Mouse (Mus musculus): ENCODE results near the gene Gfy. TPM values are rescaled to one million over a fixed set of nuclear protein-coding genes. Genes with fewer than 3 reads are reported as not detected.

Gene Gfy
- polyA plus RNA-seq (2016; fragmentation: Nextera tagmentation; extraction: Ambion mirVana) = not detected in 2 replicates

GRCm38 (mm10) chr7:45179469-45179868 lies at the start of gene Gfy:
TSS of gene Gfy (minus strand) at chr7:45179569.
- H3K4me1 ChIP-seq = peaks cover 44% of the 10 kb centered on the region
- H3K27me3 ChIP-seq (ENCODE audit: low read depth, poor library complexity, severe bottlenecking) = peaks cover 100% of the 10 kb centered on the region
- no peak within 1 kb of the TSS for H3K4me3 ChIP-seq
- no peaks in the 10 kb centered on the region for H3K9me3 ChIP-seq (replicated peaks)
- WGBS = 22% methylated on average over 7 of the region's 7 CpGs
- no peak within 1 kb of the TSS for H3K27ac ChIP-seq
- H3K36me3 ChIP-seq = no peaks in the 10 kb centered on the region
- no peak for DNase-seq (ENCODE audit: low spot score)

DNA sequence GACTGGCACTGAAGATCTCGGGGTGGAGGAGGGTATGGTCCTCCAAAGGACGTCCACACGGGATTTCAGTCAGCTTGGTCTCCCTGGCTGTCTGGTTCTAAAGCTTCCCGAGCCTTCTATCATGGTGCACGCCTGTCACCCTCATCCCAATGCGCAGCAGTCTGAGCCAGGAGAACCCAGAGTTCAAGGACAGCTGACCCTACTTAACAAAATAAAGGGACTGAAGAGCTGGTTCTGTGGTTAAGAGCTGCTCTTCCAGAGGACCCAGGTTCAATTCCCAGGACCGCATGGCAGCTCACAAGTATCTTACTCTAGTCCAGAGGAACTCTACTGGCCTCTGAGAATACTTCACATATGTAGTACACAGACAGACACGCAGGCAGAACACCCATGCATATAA lies 49.7 kb upstream of the Gfy start:
- no peak overlapping the region for H3K4me3 ChIP-seq
- DNase-seq (ENCODE audit: low spot score) = peak; percentile 28
- H3K36me3 ChIP-seq = peaks cover 98% of the 10 kb centered on the region
- H3K27me3 ChIP-seq (ENCODE audit: low read depth, poor library complexity, severe bottlenecking) = no peaks in the 10 kb centered on the region
- H3K27ac ChIP-seq = no peak overlapping the region
- 93% methylated on average over 8 of the region's 8 CpGs for WGBS
- H3K4me1 ChIP-seq = peaks cover 30% of the 10 kb centered on the region
- no peaks in the 10 kb centered on the region for H3K9me3 ChIP-seq (replicated peaks)

- peaks cover 98% of the 10 kb centered on the region for H3K36me3 ChIP-seq
- no peak overlapping the region for H3K4me3 ChIP-seq
- no peak overlapping the region for H3K27ac ChIP-seq
- H3K9me3 ChIP-seq (replicated peaks) = no peaks in the 10 kb centered on the region
- no peaks in the 10 kb centered on the region for H3K27me3 ChIP-seq (ENCODE audit: low read depth, poor library complexity, severe bottlenecking)
- H3K4me1 ChIP-seq = peaks cover 25% of the 10 kb centered on the region
- DNase-seq (ENCODE audit: low spot score) = peak; percentile 28
- WGBS = 96% methylated on average over 18 of the region's 18 CpGs
Measured at GRCm38 (mm10) chr7:45228548-45228947, 49.2 kb upstream of the Gfy start.

- H3K27ac ChIP-seq = no peak overlapping the region
- peaks cover 6% of the 10 kb centered on the region for H3K4me1 ChIP-seq
- WGBS = 95% methylated on average over 5 of the region's 5 CpGs
- no peak overlapping the region for H3K4me3 ChIP-seq
- DNase-seq (ENCODE audit: low spot score) = no peak
- H3K27me3 ChIP-seq (ENCODE audit: low read depth, poor library complexity, severe bottlenecking) = no peaks in the 10 kb centered on the region
- peaks cover 98% of the 10 kb centered on the region for H3K36me3 ChIP-seq
- H3K9me3 ChIP-seq (replicated peaks) = no peaks in the 10 kb centered on the region
Measured at GRCm38 (mm10) chr7:45226421-45226820, 47.1 kb upstream of the Gfy start.

DNA sequence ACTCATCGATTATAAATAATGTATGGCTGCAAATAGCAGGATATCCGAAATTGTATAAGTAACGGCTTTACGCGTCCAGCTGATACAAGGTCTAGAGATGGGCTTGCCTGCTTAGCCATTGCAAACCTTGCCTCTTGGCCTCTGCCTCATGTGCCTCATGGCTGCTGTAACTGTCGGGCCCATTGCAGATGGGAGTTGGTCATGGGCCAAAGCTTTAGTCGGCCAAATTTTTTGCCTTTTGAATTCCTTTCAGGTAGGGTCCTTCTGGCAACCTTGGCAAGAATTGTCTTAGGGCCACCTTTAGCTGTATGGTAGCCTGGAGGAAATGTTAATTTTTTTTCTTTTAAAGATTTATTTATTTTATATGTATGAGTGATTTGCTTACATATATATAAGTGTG lies 45.5 kb upstream of the Gfy start:
- H3K27ac ChIP-seq = no peak overlapping the region
- no peaks in the 10 kb centered on the region for H3K27me3 ChIP-seq (ENCODE audit: low read depth, poor library complexity, severe bottlenecking)
- H3K4me3 ChIP-seq = no peak overlapping the region; the same call in 1 of the 2 replicates
- WGBS = 94% methylated on average over 7 of the region's 7 CpGs
- peak; percentile 27 for DNase-seq (ENCODE audit: low spot score)
- H3K36me3 ChIP-seq = peaks cover 100% of the 10 kb centered on the region
- H3K4me1 ChIP-seq = peaks cover 8% of the 10 kb centered on the region
- no peaks in the 10 kb centered on the region for H3K9me3 ChIP-seq (replicated peaks)

- Histone ChIP-seq H3K36me3 (peaks cover 97% of the 10 kb centered on the region), H3K27me3 (ENCODE audit: low read depth, poor library complexity, severe bottlenecking) (no peaks in the 10 kb centered on the region), H3K9me3 (replicated peaks) (no peaks in the 10 kb centered on the region), H3K4me1 (peaks cover 37% of the 10 kb centered on the region), H3K27ac (no peak overlapping the region), H3K4me3 (no peak overlapping the region)
- 92% methylated on average over 2 of the region's 2 CpGs for WGBS
- DNase-seq (ENCODE audit: low spot score) = no peak
Measured at GRCm38 (mm10) chr7:45221680-45222079, 42.3 kb upstream of the Gfy start.

GRCm38 (mm10) chr7:45216442-45217183 lies 37.2 kb upstream of the Gfy start:
- Histone ChIP-seq H3K4me1 (peaks cover 55% of the 10 kb centered on the region), H3K27me3 (ENCODE audit: low read depth, poor library complexity, severe bottlenecking) (peaks cover 19% of the 10 kb centered on the region), H3K27ac (peak overlapping the region; percentile 100), H3K9me3 (replicated peaks) (no peaks in the 10 kb centered on the region), H3K36me3 (peaks cover 47% of the 10 kb centered on the region), H3K4me3 (peak overlapping the region; percentile 98)
- DNase-seq (ENCODE audit: low spot score) = peak; percentile 96
- 2% methylated on average over 13 of the region's 13 CpGs for WGBS

DNA sequence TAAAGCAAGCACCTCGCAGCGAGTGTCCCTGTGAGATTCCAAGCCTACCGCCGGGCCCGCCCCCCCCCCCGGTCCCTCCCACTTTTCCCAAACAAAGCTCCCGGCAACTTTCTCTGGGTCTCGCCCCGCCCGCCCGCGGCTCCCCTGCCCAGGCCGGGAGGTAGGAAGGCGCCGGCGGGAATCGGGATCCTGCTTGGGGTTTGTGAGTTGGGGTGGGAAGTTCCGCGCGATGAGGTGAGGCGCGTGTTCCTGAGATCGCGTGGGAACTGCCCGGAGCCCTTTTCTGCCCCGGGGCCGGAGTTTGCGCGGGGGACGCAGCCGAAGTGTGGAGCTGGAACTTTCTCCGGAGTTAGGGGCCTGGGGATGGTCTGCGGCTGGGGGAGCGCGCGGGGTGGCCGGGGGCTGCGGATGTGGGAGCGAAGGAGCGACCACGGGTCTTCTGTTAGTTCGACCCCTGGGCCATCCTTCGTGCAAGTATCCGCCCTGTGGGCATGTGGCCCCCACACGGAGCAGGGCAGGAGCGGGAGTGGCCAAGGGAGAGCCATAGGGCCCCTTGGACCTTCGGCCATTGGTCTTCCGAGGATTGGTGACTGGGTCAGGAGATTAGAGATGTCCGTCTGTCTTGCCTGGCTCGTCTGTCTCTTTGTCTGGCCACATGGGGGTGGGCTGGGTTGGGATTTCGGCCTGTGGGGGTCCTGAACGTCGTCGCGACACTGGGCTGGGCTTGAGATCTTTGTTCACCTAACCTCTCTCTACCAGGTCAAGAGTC lies 36.5 kb upstream of the Gfy start, which contains the start of gene Tead2:
Gene Tead2, plus strand, starts transcription at position 81 of the 769 bp plus-strand sequence.
- H3K36me3 ChIP-seq = peaks cover 39% of the 10 kb centered on the region
- WGBS = under 1% methylated on average over 54 of the region's 55 CpGs
- peaks cover 54% of the 10 kb centered on the region for H3K4me1 ChIP-seq

DNA sequence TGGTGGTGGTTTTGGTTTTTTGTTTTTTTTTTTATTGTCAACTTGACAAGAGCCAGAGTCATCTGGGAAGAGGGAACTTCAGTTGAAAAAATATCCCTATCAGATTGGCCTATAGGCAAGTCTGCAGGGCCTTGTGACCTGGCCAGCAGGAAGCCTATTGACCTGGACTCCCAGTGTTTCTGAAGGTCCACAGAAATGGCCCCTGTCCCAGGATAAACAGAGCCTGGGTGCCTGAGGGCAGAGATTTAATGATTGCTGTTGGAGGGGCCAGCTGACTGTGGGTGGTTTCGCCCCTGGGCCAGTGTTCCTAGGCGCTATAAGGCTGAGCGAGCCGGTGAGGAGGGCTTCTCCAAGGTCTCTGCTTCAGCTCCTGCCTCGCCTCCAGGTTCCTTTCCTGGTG lies 34.3 kb upstream of the Gfy start:
- Histone ChIP-seq H3K9me3 (replicated peaks) (no peaks in the 10 kb centered on the region), H3K36me3 (peaks cover 18% of the 10 kb centered on the region), H3K27me3 (ENCODE audit: low read depth, poor library complexity, severe bottlenecking) (peaks cover 48% of the 10 kb centered on the region), H3K4me3 (no peak overlapping the region), H3K4me1 (peaks cover 39% of the 10 kb centered on the region), H3K27ac (no peak overlapping the region)
- WGBS = 53% methylated on average over 5 of the region's 5 CpGs
- DNase-seq (ENCODE audit: low spot score) = no peak

More for the DNA sequence above, 36.5 kb upstream of the Gfy start, which contains the start of gene Tead2:
- H3K27me3 ChIP-seq (ENCODE audit: low read depth, poor library complexity, severe bottlenecking) = peaks cover 27% of the 10 kb centered on the region
- peak; percentile 87 for DNase-seq (ENCODE audit: low spot score)
- H3K9me3 ChIP-seq (replicated peaks) = no peaks in the 10 kb centered on the region
- peak within 1 kb of the TSS; percentile 98 for H3K4me3 ChIP-seq
- H3K27ac ChIP-seq = peak within 1 kb of the TSS; percentile 100

GRCm38 (mm10) chr7:45212356-45212755 lies 33.0 kb upstream of the Gfy start:
- Histone ChIP-seq H3K4me3 (0 out of 2 replicates have a peak overlapping the region, but pooled peaks have one; percentile 23), H3K27ac (no peak overlapping the region), H3K9me3 (replicated peaks) (no peaks in the 10 kb centered on the region), H3K4me1 (peaks cover 25% of the 10 kb centered on the region), H3K36me3 (peaks cover 4% of the 10 kb centered on the region), H3K27me3 (ENCODE audit: low read depth, poor library complexity, severe bottlenecking) (peaks cover 50% of the 10 kb centered on the region)
- no peak for DNase-seq (ENCODE audit: low spot score)
- WGBS = 75% methylated on average over 7 of the region's 7 CpGs

DNA sequence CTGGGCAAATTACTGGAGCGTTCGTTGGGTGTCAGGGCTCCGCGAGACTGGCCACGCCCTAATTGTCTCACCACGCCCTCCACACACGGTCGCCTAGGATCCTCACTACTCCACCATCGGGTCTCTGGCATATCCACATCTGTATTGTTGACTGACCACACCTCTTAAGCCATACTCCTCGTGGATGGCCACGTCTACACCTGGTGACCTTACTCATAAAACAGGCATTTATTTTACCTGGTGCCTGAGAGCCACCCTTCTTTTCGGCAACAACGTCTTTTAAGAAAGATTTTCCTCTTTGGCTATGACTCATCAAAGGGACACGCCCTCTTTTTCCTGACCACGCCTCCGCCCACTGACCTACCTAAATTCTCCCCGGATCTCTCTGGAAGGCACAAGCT lies 32.5 kb upstream of the Gfy start, which contains the start of gene Dkkl1:
Gene Dkkl1, minus strand, starts transcription at position 297 of the 401 bp plus-strand sequence.
- peaks cover 50% of the 10 kb centered on the region for H3K27me3 ChIP-seq (ENCODE audit: low read depth, poor library complexity, severe bottlenecking)
- no peak for DNase-seq (ENCODE audit: low spot score)
- WGBS = 4% methylated on average over 17 of the region's 17 CpGs
- no peaks in the 10 kb centered on the region for H3K9me3 ChIP-seq (replicated peaks)
- peaks cover 20% of the 10 kb centered on the region for H3K4me1 ChIP-seq
- H3K4me3 ChIP-seq = peak within 1 kb of the TSS; percentile 23; the same call in 1 of the 2 replicates
- H3K36me3 ChIP-seq = no peaks in the 10 kb centered on the region
- no peak within 1 kb of the TSS for H3K27ac ChIP-seq

DNA sequence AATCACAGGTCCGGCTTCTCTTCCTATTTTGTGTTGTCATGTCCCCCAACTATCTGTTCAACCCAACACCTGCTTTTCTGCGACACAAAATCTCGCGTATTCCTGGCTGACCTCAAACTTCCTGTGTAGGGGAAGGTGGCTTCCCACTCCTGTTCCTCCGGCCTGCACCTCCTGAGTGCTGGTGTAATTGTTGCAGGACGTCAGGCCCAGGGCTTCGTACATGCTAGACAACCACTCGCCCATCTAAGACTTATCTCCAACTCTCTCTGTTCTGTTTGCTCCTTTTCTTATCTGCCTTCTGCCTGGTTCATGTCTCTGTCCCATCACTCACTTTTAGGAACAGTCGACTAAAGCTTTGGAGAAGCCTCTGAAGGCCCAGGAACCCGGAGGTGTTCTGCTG lies 31.7 kb upstream of the Gfy start:
- Histone ChIP-seq H3K36me3 (no peaks in the 10 kb centered on the region), H3K4me1 (peaks cover 19% of the 10 kb centered on the region), H3K27me3 (ENCODE audit: low read depth, poor library complexity, severe bottlenecking) (peaks cover 50% of the 10 kb centered on the region), H3K4me3 (no peak overlapping the region), H3K27ac (no peak overlapping the region), H3K9me3 (replicated peaks) (no peaks in the 10 kb centered on the region)
- no peak for DNase-seq (ENCODE audit: low spot score)
- 69% methylated on average over 10 of the region's 10 CpGs for WGBS

GRCm38 (mm10) chr7:45208260-45208659 lies 28.9 kb upstream of the Gfy start:
- Histone ChIP-seq H3K36me3 (no peaks in the 10 kb centered on the region), H3K27ac (no peak overlapping the region), H3K27me3 (ENCODE audit: low read depth, poor library complexity, severe bottlenecking) (peaks cover 53% of the 10 kb centered on the region), H3K4me1 (peaks cover 12% of the 10 kb centered on the region), H3K4me3 (no peak overlapping the region), H3K9me3 (replicated peaks) (no peaks in the 10 kb centered on the region)
- WGBS = 78% methylated on average over 6 of the region's 6 CpGs
- no peak for DNase-seq (ENCODE audit: low spot score)
